Mouse (Mus musculus): ENCODE results near the gene Wscd1.

The Wscd1 gene

GRCm38 (mm10) chr11:71763651-71764275 lies 14.0 kb downstream of the Wscd1 start:
- ChIA-PET POLR2A (interaction anchor here in 3 of 4 experiments (0.6 to 1.4 kb wide), 4 partner anchors 10 to 71 kb away, joined by 3 to 4 read pairs (median 3); no protein-coding TSS in a partner anchor), CTCF (interaction anchor here in 1 of 4 experiments (1.4 kb wide), 1 partner anchor 13 kb away, joined by 4 read pairs; no protein-coding TSS in a partner anchor)

GRCm38 (mm10) chr11:71764743-71765142 lies 15.0 kb downstream of the Wscd1 start:
- POLR2A ChIA-PET, result interaction anchor here in 1 of 4 experiments (1.3 kb wide), 1 partner anchor 19 kb away, joined by 3 read pairs; no protein-coding TSS in a partner anchor
- CTCF ChIA-PET, result interaction anchor here in 1 of 4 experiments (1.4 kb wide), 1 partner anchor 14 kb away, joined by 4 read pairs; no protein-coding TSS in a partner anchor

- ChIA-PET CTCF (interaction anchor here in 1 of 4 experiments (1.4 kb wide), 1 partner anchor 14 kb away, joined by 4 read pairs; no protein-coding TSS in a partner anchor), POLR2A (interaction anchor here in 2 of 4 experiments (1.0 to 1.4 kb wide), 3 partner anchors 11 to 18 kb away, joined by 3 to 4 read pairs (median 3); no protein-coding TSS in a partner anchor)
Observed at GRCm38 (mm10) chr11:71765335-71765734, 15.6 kb downstream of the Wscd1 start.

- ChIA-PET POLR2A (interaction anchor here in 3 of 4 experiments (0.6 to 1.4 kb wide), 5 partner anchors 8 to 30 kb away, joined by 3 to 4 read pairs (median 3); no protein-coding TSS in a partner anchor), CTCF (no interaction called here)
Observed at GRCm38 (mm10) chr11:71766380-71766779, 16.7 kb downstream of the Wscd1 start.

GRCm38 (mm10) chr11:71767726-71768125 lies 18.0 kb downstream of the Wscd1 start:
- POLR2A ChIA-PET, result no interaction called here
- CTCF ChIA-PET, result no interaction called here

- POLR2A ChIA-PET, result interaction anchor here in 2 of 4 experiments (0.7 to 1.0 kb wide), 3 partner anchors 10 to 262 kb away, joined by 3 read pairs; no protein-coding TSS in a partner anchor
Observed at GRCm38 (mm10) chr11:71769744-71770143, 20.0 kb downstream of the Wscd1 start.

GRCm38 (mm10) chr11:71770479-71770878 lies 20.8 kb downstream of the Wscd1 start:
- ChIA-PET CTCF (no interaction called here), POLR2A (no interaction called here)

More at GRCm38 (mm10) chr11:71769744-71770143, 20.0 kb downstream of the Wscd1 start:
- CTCF ChIA-PET, result no interaction called here

- ChIA-PET CTCF (no interaction called here), POLR2A (no interaction called here)
Observed at GRCm38 (mm10) chr11:71771074-71771473, 21.4 kb downstream of the Wscd1 start.

- ChIA-PET CTCF (no interaction called here), POLR2A (interaction anchor here in 1 of 4 experiments (0.9 kb wide), 1 partner anchor 22 kb away, joined by 3 read pairs; no protein-coding TSS in a partner anchor)
Observed at GRCm38 (mm10) chr11:71772056-71772455, 22.3 kb downstream of the Wscd1 start.

- CTCF ChIA-PET, result interaction anchor here in 2 of 4 experiments (1.2 to 1.4 kb wide), 2 partner anchors 14 to 253 kb away, joined by 3 to 4 read pairs; no protein-coding TSS in a partner anchor
- POLR2A ChIA-PET, result interaction anchor here in 2 of 4 experiments (0.6 to 0.9 kb wide), 2 partner anchors 19 to 22 kb away, joined by 3 read pairs; no protein-coding TSS in a partner anchor
Observed at GRCm38 (mm10) chr11:71772802-71773201, 23.1 kb downstream of the Wscd1 start.

GRCm38 (mm10) chr11:71773986-71774767 lies 24.5 kb downstream of the Wscd1 start:
- POLR2A ChIA-PET, result interaction anchor here (0.7 to 1.3 kb wide), 7 partner anchors 10 to 1035 kb away, joined by 3 to 5 read pairs (median 4); no protein-coding TSS in a partner anchor
- CTCF ChIA-PET, result interaction anchor here in 3 of 4 experiments (0.6 to 1.4 kb wide), 4 partner anchors 16 to 279 kb away, joined by 3 to 6 read pairs (median 4); no protein-coding TSS in a partner anchor

GRCm38 (mm10) chr11:71775056-71775455 lies 25.3 kb downstream of the Wscd1 start:
- ChIA-PET POLR2A (interaction anchor here in 2 of 4 experiments (0.8 to 1.3 kb wide), 3 partner anchors 13 to 25 kb away, joined by 3 read pairs; partner anchors contain the start of gene Wscd1 (in 1 of the 2)), CTCF (interaction anchor here in 1 of 4 experiments (0.9 kb wide), 1 partner anchor 250 kb away, joined by 3 read pairs; no protein-coding TSS in a partner anchor)

- CTCF ChIA-PET, result no interaction called here
Observed at GRCm38 (mm10) chr11:71779642-71780041, 29.9 kb downstream of the Wscd1 start.

GRCm38 (mm10) chr11:71781737-71782354 lies 32.1 kb downstream of the Wscd1 start:
- POLR2A ChIA-PET, result interaction anchor here in 1 of 4 experiments (1.5 kb wide), 1 partner anchor 16 kb away, joined by 4 read pairs; no protein-coding TSS in a partner anchor

More at GRCm38 (mm10) chr11:71779642-71780041, 29.9 kb downstream of the Wscd1 start:
- POLR2A ChIA-PET, result interaction anchor here in 1 of 4 experiments (1.5 kb wide), 1 partner anchor 10 kb away, joined by 3 read pairs; no protein-coding TSS in a partner anchor

GRCm38 (mm10) chr11:71785499-71785898 lies 35.8 kb downstream of the Wscd1 start:
- ChIA-PET POLR2A (interaction anchor here in 1 of 4 experiments (1.4 kb wide), 1 partner anchor 9 kb away, joined by 3 read pairs; no protein-coding TSS in a partner anchor), CTCF (interaction anchor here in 2 of 4 experiments (0.5 to 0.6 kb wide), 2 partner anchors 9 to 179 kb away, joined by 3 to 7 read pairs; no protein-coding TSS in a partner anchor)

More at GRCm38 (mm10) chr11:71781737-71782354, 32.1 kb downstream of the Wscd1 start:
- CTCF ChIA-PET, result no interaction called here

- CTCF ChIA-PET, result no interaction called here
- POLR2A ChIA-PET, result no interaction called here
Observed at GRCm38 (mm10) chr11:71788209-71788608, 38.5 kb downstream of the Wscd1 start.

- POLR2A ChIA-PET, result no interaction called here
Observed at GRCm38 (mm10) chr11:71790227-71790626, 40.5 kb downstream of the Wscd1 start.

GRCm38 (mm10) chr11:71799206-71799605 lies 49.5 kb downstream of the Wscd1 start:
- POLR2A ChIA-PET, result no interaction called here
- CTCF ChIA-PET, result no interaction called here

More at GRCm38 (mm10) chr11:71790227-71790626, 40.5 kb downstream of the Wscd1 start:
- CTCF ChIA-PET, result interaction anchor here in 1 of 4 experiments (0.5 kb wide), 1 partner anchor 152 kb away, joined by 3 read pairs; no protein-coding TSS in a partner anchor
